Mouse (Mus musculus): ENCODE results near the gene Hdhd3.
A peak's percentile ranks its signal among the peaks of the same experiment; 100 is the strongest.

The Hdhd3 gene

GRCm38 (mm10) chr4:62503374-62503970 is at the start of gene Hdhd3:
TSS of gene Hdhd3 (minus strand) at chr4:62503467.
- DNase-seq (ENCODE audit: inconsistent age in 2 of 2, low spot score in 1 of 2) = no peak

DNA sequence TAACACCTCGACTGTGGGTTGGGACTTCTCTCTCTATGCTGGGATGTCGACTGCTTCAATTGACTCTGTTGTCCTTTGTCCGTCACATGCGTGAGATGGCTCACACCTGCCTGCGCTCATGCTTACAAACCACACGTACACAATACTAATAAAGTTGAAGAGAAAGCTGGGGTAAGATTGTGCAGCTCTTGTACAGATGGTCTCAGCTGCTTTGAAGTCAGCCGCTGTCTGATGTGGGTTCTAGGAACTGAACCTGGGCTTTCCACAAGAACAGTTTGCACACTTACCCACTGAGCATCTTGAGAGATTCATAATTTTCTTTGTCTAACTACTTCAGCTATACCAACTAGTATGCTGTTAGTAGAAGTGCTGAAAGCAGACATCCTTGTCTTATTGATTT is 48.7 kb upstream of the Hdhd3 start:
- no peak for DNase-seq (ENCODE audit: inconsistent age in 2 of 2, low spot score in 1 of 2)

GRCm38 (mm10) chr4:62544801-62545200 is 41.5 kb upstream of the Hdhd3 start:
- no peak for DNase-seq (ENCODE audit: inconsistent age in 2 of 2, low spot score in 1 of 2)

GRCm38 (mm10) chr4:62543782-62544181 is 40.5 kb upstream of the Hdhd3 start:
- no peak for DNase-seq (ENCODE audit: inconsistent age in 2 of 2, low spot score in 1 of 2)

GRCm38 (mm10) chr4:62541802-62542201 is 38.5 kb upstream of the Hdhd3 start:
- DNase-seq (ENCODE audit: inconsistent age in 2 of 2, low spot score in 1 of 2) = no peak

- no peak for DNase-seq (ENCODE audit: inconsistent age in 2 of 2, low spot score in 1 of 2)
Measured at GRCm38 (mm10) chr4:62533729-62534128, 30.5 kb upstream of the Hdhd3 start.

GRCm38 (mm10) chr4:62527655-62528054 is 24.4 kb upstream of the Hdhd3 start:
- no peak for DNase-seq (ENCODE audit: inconsistent age in 2 of 2, low spot score in 1 of 2)

GRCm38 (mm10) chr4:62526256-62526655 is 23.0 kb upstream of the Hdhd3 start:
- peak in 1 of 2 experiments; percentile 46 for DNase-seq (ENCODE audit: inconsistent age in 2 of 2, low spot score in 1 of 2)

DNA sequence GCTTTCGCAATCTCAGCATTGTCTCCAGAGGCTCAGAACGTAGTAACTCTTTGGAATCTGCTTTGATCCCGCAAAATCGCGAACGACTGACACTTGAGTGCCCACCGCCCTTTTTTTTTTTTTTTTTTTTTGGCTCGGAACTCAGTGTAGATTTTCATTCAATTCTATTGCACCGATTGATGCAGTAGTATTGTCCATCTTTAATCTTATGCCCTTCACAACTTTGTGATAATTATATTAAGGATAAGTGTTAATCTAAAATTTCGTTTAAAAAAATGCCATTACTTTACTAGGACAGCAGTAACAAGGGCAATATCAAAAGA is 22.2 kb upstream of the Hdhd3 start:
- peak in 1 of 2 experiments; percentile 37 for DNase-seq (ENCODE audit: inconsistent age in 2 of 2, low spot score in 1 of 2)

DNA sequence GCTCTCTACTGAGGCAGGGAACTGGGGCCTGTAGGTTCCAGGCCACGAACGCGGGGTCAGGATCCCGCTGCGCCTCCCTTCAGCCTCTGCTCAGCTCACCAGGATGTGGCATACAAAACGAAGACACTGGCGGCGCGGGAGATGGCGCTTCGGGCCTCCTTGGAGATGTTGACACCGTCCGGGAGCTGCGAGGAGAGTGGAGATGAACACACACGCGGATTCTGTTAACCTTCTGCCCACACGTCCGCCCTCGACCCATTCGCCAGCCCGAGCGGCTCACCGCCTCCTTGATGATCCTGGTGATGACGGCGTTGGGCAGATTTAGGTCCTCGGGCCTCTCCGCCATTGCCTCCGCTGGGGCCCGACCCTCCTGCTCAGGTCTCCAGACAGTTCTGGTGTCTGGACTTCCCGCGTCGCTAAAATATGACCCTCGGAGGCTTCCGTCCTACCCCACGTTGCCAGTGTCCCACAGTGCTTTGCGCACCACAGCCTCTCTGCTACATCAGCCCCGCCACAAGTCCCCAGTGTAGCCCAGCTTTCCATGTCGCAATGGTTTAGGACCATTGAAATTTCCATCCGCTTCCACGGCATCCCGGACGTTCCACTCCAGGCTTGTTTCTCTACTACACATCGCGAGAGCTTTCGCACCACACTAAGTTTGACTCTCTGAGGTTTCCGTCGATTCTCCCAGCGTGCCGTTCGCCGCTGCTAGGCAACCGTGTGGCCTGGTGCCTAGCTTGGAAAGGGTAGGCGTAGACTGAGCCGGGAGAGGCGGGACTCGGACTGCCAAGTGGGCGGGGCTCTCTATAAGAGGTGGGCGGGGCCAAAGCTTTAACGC is 21.6 kb upstream of the Hdhd3 start, which contains the start of the genes Pole3 and 4933430I17Rik:
TSS of gene Pole3 (minus strand) at position 418 of the 838 bp plus-strand sequence.
TSS of gene 4933430I17Rik (plus strand) at position 719 of the 838 bp plus-strand sequence.
- peak; percentile 97 to 99 for DNase-seq (ENCODE audit: inconsistent age in 2 of 2, low spot score in 1 of 2)

- DNase-seq (ENCODE audit: inconsistent age in 2 of 2, low spot score in 1 of 2) = no peak
Measured at GRCm38 (mm10) chr4:62520892-62521400, 17.7 kb upstream of the Hdhd3 start.

DNA sequence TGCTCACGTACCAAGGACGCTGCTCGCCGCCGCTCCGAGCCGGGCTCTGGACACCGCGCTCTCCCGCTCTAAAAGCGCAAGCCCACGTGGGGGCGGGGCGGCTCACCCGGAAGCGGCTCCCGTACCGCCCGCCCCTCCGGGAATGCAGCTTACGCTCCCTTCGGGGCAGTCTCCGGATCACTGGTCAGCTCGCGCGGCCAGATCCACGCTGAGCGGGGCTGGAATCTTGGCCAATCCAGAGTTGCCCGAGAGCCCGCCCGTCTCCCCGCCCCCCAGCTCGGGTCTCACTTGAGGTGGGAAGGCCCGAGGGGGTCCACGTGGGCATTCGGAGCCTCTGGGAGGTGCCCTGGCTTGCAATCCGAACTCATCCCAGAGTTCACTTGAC is 16.6 kb upstream of the Hdhd3 start, which contains the start of gene Alad:
TSS of gene Alad (minus strand) at position 70 of the 385 bp plus-strand sequence.
- peak; percentile 96 to 98 for DNase-seq (ENCODE audit: inconsistent age in 2 of 2, low spot score in 1 of 2)

GRCm38 (mm10) chr4:62519122-62519848 is 16.0 kb upstream of the Hdhd3 start:
- DNase-seq (ENCODE audit: inconsistent age in 2 of 2, low spot score in 1 of 2) = no peak

DNA sequence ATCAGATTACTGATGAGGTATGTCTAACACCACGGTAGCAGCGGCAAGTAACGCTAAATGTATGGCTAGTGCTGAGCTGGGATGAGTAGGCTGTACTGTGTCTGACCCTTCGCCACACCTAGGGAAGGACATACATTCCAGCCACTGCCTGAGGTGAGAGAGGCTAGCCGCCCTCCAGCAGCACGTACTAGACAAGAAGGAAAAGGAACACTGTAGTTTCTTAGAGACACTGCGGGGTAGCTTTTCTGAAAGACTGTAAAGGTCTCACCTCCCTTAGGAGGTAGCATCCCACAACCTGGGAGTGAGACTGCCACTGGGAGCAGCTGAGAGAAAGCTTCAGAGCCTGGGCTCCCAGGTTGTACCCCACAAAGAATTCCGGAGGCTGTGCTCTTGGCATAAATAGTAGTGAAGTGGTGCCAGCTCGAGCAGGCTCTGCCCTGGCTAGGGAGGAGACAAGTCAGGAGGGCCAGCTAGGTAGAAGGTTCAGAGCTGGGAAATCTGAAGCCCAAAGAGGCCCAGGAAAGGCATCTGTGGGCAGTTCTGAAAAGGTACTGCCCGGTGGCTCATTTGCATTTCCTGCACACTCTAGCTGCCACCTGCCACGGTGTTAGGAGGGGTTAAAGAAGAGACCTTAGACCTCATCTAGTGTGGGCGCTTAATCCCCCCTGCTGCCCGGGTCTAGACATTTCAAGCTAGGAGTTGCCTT is 15.3 kb upstream of the Hdhd3 start:
- peak; percentile 70 to 87 for DNase-seq (ENCODE audit: inconsistent age in 2 of 2, low spot score in 1 of 2)

GRCm38 (mm10) chr4:62517538-62518415 is 14.5 kb upstream of the Hdhd3 start:
- peak in 1 of 2 experiments; percentile 73 for DNase-seq (ENCODE audit: inconsistent age in 2 of 2, low spot score in 1 of 2)

GRCm38 (mm10) chr4:62517046-62517445 is 13.8 kb upstream of the Hdhd3 start:
- no peak for DNase-seq (ENCODE audit: inconsistent age in 2 of 2, low spot score in 1 of 2)

- peak in 1 of 2 experiments; percentile 68 for DNase-seq (ENCODE audit: inconsistent age in 2 of 2, low spot score in 1 of 2)
Measured at GRCm38 (mm10) chr4:62516579-62516978, 13.3 kb upstream of the Hdhd3 start.

GRCm38 (mm10) chr4:62516079-62516478 is 12.8 kb upstream of the Hdhd3 start:
- peak; percentile 77 to 82 for DNase-seq (ENCODE audit: inconsistent age in 2 of 2, low spot score in 1 of 2)

DNA sequence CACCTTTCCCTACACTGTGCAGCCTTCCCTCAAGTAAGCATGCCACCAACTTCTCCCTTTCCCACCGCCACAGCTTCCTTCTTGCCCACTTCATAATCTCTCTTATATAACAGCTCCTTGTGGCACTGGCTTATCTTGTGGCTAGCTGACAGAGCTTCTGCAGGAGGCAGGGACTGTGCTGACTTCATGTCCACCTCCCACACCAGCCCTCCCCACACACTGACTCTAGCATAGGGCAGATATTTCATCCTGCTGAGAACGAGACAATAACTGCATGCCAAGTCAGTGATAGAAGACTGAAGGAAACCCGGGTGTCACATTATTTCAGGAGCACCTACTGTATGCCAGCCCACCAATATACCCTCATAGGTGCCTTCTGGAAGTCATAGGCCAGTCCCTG is 12.2 kb upstream of the Hdhd3 start:
- peak; percentile 73 to 76 for DNase-seq (ENCODE audit: inconsistent age in 2 of 2, low spot score in 1 of 2)

DNA sequence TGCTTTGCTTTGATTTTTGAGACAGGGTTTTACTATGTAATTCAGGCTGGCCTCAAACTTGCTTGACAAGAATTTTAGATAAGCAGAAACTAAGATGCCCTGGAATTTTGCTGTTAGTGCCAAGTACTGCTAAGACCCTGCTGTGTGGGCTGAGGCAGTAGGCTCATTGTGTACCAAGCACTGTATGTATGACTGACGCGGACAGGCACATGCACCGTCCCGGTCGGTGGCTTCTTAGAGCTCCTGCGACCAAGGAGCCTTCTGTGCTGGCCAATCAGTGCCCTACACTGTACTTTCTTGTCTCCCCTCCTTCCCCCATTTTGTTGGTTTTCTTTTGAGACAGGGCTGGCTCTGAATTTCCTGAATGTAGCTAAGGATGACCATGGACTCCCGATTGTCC is 11.7 kb upstream of the Hdhd3 start:
- peak in 1 of 2 experiments; percentile 54 for DNase-seq (ENCODE audit: inconsistent age in 2 of 2, low spot score in 1 of 2)
